Mouse (Mus musculus) adrenal gland (tissue): ENCODE measurements around the gene Hipk2.

ENCODE experiments used
- intact Hi-C: fragments of 180-260 bp; cut with DNase I; formaldehyde crosslinking; loops from one replicate; pipeline ENCODE4 v1.15.1; 2025

Gene Hipk2

GRCm38 (mm10) chr6:38906005-38906404 is 30.0 kb upstream of the Hipk2 start:
- intact Hi-C loops: no loop called here

DNA sequence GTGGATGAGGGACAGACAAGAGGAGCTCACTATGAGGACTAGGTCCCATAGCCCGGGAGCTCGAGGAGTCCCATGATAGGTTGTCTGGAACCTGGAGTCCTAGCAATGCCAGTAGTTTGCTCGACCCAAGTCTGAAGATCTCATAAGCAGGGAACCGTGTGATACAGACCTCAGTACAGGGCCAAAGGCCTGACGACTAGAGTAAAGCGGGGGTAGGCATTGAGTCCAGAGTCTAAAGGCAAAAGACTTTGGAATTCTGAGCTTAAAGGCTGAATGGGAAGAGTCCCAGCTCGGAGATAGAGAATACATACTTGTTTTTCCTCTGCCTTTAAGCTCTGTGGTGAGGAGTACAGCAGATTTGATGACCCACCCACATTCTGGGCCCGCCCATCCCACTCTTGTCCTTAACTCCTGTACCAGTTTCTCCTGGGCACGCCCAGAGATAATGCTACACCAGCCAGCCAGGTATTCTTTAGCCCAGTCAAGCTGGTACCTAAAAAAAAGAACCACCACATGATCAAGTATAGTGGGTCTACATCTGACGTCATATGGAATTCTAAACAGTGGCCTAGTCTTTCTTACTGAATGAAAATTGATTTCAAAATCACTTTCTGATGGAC is 27.0 kb upstream of the Hipk2 start:
- intact Hi-C loops: no loop called here

DNA sequence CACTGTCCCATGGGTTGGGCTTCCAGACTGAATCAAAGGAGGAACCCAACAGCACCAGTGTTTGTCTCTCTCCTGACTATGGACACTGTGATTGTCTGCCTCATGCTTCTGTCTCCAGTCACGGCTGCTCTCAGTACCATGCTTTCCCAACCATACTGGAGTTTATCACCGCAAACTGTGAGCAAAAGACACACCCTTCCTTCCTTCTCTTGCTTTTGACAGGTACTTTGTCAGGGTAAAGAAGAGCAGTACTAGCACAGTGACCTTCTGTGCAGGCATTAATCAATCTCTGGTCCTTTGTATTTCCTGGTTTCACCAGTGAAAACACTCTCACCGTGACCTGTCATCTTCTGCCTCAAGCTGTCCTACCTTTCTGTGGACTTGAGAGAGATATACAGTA is 25.7 kb upstream of the Hipk2 start:
- intact Hi-C loops: no loop called here

DNA sequence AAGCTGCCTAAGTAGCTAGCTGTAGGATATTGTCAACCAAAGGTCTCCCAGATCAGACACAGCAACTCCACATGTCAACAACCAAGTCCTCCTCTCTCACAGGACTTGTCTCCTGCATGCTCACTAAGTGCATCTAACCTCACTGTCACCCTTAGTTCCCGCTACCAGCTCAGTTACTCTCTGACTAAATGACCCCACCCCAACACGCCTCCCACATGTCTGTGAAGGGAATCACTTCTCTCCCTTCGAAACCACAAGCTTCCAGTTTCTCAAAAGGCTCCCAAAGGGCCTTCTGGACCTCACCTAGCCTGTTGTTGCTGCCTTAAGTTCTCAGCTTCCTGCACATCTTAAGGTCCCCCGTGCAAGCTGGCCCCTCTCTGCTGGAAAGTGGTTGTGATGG is 25.2 kb upstream of the Hipk2 start:
- intact Hi-C loops: no loop called here

- intact Hi-C loops: no loop called here
These were observed 24.6 kb upstream of the Hipk2 start for GRCm38 (mm10) chr6:38900479-38901126.

DNA sequence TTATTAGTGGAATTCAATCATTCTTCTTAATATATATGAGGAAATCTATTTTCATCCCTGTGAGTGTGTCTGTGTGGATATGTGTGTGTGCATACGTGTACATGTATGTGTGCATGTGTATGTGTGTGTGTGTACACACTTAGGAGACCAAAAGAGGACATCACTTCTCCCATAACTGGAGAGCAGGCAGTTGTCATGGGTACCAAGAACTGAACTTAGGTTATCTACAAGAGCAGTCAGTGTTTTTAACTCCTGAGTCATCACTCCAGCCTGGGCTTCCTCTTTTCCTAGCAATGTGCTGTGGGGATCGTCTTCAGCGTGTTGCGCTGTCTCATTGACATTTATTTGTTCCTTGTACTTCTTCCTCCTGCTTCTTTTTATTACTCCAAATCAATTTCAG is 24.1 kb upstream of the Hipk2 start:
- intact Hi-C loops: no loop called here

DNA sequence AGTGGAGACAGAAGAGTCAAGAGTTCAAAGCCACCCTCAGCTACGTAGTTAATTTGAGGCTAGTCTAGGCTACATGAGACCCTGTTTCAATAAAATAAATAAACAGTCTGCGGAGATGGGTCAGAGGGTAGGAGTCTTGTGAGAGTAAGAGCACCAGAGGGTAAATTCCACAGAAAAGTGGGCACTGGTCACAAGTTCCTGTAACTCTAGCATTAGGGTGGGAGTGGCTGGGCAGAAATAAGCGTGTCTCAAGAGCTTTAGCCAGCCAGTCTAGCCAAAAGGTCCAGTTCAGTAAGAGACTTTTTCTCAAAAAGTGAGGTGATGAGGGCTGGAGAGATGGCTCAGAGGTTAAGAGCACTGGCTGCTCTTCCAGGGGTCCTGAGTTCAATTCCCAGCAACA is 17.6 kb upstream of the Hipk2 start:
- intact Hi-C loops: no loop called here

GRCm38 (mm10) chr6:38892017-38892416 is 16.1 kb upstream of the Hipk2 start:
- intact Hi-C loops: no loop called here

- intact Hi-C loops: no loop called here
These were observed 13.2 kb upstream of the Hipk2 start for GRCm38 (mm10) chr6:38889156-38889555.

GRCm38 (mm10) chr6:38887436-38887835 is 11.5 kb upstream of the Hipk2 start:
- intact Hi-C loops: no loop called here

DNA sequence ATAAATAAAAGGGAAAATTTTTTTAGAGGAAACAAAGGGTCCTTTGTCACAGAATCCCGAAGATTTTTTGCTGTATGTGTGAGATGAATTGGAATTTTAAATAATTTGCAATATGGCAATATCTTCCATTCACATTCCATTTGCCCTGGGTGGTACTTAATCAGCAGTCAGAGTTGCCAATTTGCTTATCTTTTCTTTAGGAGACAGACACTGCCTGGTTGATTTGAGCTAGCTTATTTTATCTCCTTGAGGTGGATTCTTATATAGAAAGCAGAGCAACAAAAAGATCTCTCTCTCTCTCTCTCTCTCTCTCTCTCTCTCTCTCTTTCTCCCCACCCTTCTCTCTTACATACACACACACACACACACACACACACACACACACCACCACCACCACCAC is 9.2 kb upstream of the Hipk2 start:
- intact Hi-C loops: no loop called here

DNA sequence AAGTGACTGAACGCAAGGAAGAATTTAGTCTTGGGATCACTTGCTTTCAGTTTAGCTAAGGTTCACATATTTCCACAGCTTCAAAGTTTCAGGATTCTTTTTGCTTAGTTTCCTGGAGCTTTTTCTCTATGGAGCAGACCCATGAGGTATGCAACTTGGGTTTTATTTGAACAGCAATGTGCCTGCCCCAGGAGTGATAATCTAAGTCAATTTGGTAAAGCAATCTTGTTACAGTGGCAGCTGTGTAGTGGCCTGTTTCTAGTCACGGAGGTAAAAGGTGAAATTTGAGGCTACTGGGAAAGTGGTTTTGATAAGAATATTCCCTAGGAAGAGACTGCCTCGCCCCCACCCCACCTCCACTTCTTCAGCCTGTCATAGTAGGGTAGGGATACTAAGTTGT is 8.5 kb upstream of the Hipk2 start:
- intact Hi-C loops: no loop called here

DNA sequence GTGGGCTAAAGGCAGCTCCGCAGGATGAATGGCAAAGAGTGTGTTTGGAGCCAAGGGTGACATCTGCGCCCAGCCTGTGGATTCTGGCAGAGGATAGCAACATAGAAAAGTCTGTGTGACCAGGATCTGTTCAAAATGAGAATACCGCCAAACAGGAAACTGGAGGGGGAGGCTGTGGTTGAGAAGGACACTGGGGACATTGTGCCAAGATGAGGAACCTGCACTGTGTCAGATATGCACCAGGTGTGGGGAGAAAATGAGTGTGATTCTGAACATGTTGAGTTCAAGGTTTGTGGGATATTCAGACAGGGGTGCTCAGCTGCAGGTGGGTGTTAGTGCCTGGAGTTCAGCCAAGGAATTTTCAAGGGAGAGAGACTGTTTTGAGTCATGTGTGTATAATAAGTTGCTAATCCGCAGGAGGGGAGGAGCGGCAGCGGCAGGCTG is 6.8 kb upstream of the Hipk2 start:
- intact Hi-C loops: no loop called here

- intact Hi-C loops: no loop called here
These were observed 6.0 kb upstream of the Hipk2 start for GRCm38 (mm10) chr6:38881975-38882374.

DNA sequence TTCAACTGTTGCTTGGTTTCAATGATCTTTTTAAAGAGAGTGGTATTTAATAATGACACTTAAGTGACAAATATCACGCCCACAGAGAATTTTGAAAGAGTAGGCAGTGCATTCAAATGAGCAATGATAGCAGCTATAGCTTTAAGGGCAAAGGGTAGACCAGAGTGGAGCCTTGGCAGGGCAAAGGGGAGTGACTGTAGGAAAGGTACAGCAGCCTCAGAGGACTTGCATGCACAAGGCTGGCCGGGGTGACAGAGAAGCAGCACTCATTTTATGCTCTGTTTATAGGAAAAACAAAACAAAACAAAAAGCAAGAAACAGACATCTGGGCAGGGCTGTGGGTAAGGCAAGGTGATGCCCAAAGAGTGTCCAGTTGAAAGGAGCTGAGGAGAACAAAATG is 5.5 kb upstream of the Hipk2 start:
- intact Hi-C loops: no loop called here

DNA sequence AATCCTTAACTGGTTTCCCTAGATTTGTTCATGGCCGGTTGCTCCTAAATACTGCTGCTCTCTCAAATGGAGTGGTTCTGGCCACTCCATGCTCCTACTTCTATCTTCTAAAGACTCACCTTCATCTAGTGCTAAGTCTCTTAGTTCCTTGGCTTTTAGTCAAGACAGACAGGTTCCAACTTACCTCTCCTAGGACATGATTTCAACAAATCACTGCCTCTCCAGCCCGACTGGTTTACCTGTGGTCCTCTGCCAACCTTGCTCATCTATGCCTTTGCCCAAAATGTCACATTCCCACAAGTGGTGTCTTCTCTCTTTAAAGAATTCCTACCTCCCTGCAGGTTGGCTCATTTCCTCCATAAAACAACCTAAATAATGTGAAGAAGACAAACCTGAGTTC is 1.7 kb upstream of the Hipk2 start:
- intact Hi-C loops: no loop called here

DNA sequence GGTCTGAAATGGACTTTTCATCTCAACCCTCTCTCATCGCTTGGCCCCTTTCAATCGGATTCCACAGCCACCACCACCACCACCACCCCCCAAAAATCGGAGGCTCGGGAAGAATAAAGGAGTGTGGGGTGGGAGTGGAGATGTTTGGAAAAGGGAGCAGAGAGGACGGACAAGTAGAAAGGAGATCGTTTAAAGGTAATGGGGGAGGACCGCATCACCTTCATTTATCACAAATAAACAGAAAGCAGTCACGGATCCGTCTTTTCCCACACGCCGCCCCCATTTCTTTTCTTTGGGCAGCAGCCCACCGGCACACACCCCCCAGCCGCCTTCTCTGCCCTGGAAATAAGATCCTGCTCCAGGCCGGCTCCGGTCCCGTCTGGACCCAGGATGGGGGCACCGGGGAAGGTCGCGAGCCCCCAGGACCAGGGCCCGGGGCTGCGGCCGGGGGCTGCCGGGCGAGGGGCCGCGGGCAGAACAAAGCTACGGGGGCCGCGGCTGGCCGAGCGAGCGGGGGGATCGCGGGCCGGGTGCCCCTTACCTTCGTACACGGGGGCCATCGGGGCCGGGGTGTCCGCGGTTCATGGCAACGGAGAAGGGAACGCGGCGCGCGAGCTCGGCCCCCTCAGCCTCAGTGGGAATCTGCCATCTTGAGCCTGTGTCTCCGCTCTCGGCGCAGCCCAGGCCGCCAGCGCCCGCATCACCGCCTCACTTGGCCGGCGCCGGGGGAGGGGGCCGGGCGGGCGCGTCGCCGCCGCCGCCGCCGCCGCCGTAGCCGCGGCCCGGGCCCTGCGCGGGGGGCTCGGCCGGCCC is 501 bp downstream of the Hipk2 start, which contains the start of gene Tbxas1:
TSS of gene Tbxas1 (plus strand) at position 147 of the 813 bp plus-strand sequence.
- intact Hi-C loops: no loop called here

GRCm38 (mm10) chr6:38874565-38875257 is 1.3 kb downstream of the Hipk2 start:
- intact Hi-C loops: loop anchor here (5.0 kb wide), 2 partner anchors 37 to 137 kb away; no protein-coding TSS in a partner anchor

DNA sequence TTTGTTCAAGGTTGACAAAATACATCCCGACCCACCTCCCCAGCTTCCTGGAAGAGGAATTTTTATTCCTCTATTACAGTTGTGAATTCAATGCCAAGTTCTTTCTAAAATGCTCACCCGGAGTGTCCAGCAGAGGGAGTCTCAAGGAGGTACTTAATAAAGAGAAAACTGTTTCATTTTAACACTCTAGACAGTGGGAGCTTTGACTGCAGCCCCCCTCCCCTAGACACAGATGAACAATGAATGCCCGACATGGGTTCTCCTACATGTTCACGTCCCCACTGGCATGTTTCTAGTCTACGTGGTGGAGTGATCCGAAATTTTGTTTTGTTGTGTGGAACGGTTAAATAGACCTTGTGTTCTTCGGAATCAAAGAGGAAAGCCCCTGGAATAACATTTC is 1.9 kb downstream of the Hipk2 start:
- intact Hi-C loops: loop anchor here (5.0 kb wide), 2 partner anchors 37 to 137 kb away; no protein-coding TSS in a partner anchor

GRCm38 (mm10) chr6:38873316-38873715 is 2.6 kb downstream of the Hipk2 start:
- intact Hi-C loops: loop anchor here (5.0 kb wide), 2 partner anchors 36 to 136 kb away; no protein-coding TSS in a partner anchor

DNA sequence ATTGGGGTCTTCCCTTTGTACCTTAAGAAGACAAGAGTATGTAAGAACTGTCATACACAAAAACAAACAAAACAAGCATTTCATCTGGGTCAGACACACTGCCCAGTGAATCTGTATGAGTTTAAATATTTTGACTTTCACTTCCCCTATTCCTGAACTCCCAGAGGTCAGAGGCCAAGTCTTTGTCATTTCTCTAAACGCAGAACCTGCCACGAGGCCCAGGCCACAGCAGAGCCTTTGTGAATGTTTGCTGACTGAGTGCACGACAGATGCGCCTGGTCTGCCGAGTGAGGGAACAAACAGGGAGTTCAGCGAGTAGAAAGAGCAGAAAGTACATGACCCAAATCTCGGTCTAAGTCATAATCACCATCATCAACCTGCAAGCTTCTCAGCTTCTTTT is 4.9 kb downstream of the Hipk2 start:
- intact Hi-C loops: loop anchor here (5.0 kb wide), 2 partner anchors 34 to 134 kb away; no protein-coding TSS in a partner anchor
